ENCODE assay signal across 18 mouse cellular contexts in the genomic region with DNA sequence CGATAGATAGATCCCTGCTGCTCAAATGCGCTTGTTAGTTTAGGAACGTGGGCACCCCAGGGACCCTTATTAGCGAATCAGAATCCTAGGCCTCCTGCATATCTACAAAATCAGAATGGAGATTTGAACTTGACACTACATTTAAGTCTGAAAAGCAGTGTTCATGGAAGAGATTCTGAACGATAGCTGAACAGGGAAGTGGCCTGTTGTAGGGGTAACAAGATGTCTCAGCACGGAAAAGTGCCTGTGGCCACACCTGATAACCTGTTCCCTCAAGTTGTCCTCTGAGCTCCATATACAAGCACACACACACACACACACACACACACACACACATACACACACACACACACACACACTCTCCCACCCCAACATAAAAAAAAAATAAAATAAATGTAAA.
DNase-seq lines count a peak whose midpoint lies in the region; TF ChIP-seq lines count a peak whose summit lies in the region.
"Had no signal": no experiment of that assay in that cellular context is flagged by ENCODE, and none has a peak within 500 bp of the region (broad histone marks: within the 10 kb centered on the region; RNA-seq: fewer than 3 reads in every experiment).

No protein-coding gene starts in this region.

- peaks cover 22% of the 10 kb centered on the region for H3K79me2 ChIP-seq in liver, adult 2 months (ENCODE audit: control insufficient read depth, insufficient read depth, low read length)

- no peak overlapping the region for H3K4me3 ChIP-seq in liver, adult 2 months (ENCODE audit: insufficient read depth, low read depth, low read length)
- H3K4me3 ChIP-seq: erythroblast, embryonic 14.5 days; hindbrain, embryonic 13.5 days; limb, embryonic 10.5 days; limb, embryonic 15.5 days; neural tube, embryonic 15.5 days had no signal

- DNase-seq in cerebellum, adult 9-11 months: peak; percentile 0
- no peak for DNase-seq in cerebellum, adult 9-10 months
- DNase-seq in kidney, adult 11 months: peak; percentile 4
- DNase-seq in kidney, postnatal 4 days: no peak
- DNase-seq in liver, adult 2 months (ENCODE audit: extremely low read depth, low read depth, low spot score): peak; percentile 54
- DNase-seq in liver: no peak
- DNase-seq: cerebellum, postnatal 14 days; gastrocnemius, postnatal 10 days; heart, postnatal 4 days; layer of hippocampus, adult 9-11 months; midbrain, embryonic 14.5 days; right cerebral cortex, postnatal 14 days; thymus, postnatal 4 days had no signal

- H3K9ac ChIP-seq in liver, adult 2 months (ENCODE audit: low read depth, low read length): peak overlapping the region; percentile 1; the same call in 1 of the 2 replicates
- H3K9ac ChIP-seq: hindbrain, embryonic 13.5 days; limb, embryonic 15.5 days; neural tube, embryonic 15.5 days had no signal

- WGBS in liver, adult 2 months: 30% methylated on average over 6 of the region's 6 CpGs

- peak overlapping the region; percentile 43 for H3K27ac ChIP-seq in liver, adult 2 months (replicated peaks; ENCODE audit: insufficient read depth, low read depth, low read length)
- H3K27ac ChIP-seq: hindbrain, embryonic 13.5 days; limb, embryonic 10.5 days; limb, embryonic 15.5 days; neural tube, embryonic 15.5 days had no signal

- TF ChIP-seq POLR2A in liver, adult 2 months (IDR thresholded peaks at IDR 0.05; ENCODE audit: extremely low read depth, insufficient read depth, low read length): no peak

- no peak for TF ChIP-seq CTCF in liver, adult 2 months (IDR thresholded peaks at IDR 0.05; ENCODE audit: low read depth, low read length)

- H3K4me1 ChIP-seq in liver, adult 2 months (ENCODE audit: control insufficient read depth, insufficient read depth, low read length): peaks cover 35% of the 10 kb centered on the region
- H3K4me1 ChIP-seq: hindbrain, embryonic 13.5 days; limb, embryonic 10.5 days; neural tube, embryonic 15.5 days had no signal

- peaks cover 22% of the 10 kb centered on the region for H3K36me3 ChIP-seq in liver, adult 2 months (ENCODE audit: control insufficient read depth, insufficient read depth, low read length)

- no peaks in the 10 kb centered on the region for H3K27me3 ChIP-seq in liver, adult 2 months (ENCODE audit: control insufficient read depth, insufficient read depth, low read length)
- H3K27me3 ChIP-seq: hindbrain, embryonic 13.5 days; limb, embryonic 15.5 days; neural tube, embryonic 15.5 days had no signal

Comparison
In these comparisons a context has a peak if more than half of its experiments do, and no peak if none do; other contexts are left out.
1. DNase-seq: peak in cerebellum, adult 9-11 months (single experiment), kidney, adult 11 months (single experiment) and liver, adult 2 months (single experiment); none in cerebellum, adult 9-10 months (single experiment), kidney, postnatal 4 days (0 of 2) and liver (single experiment).